Mouse (Mus musculus) kidney, embryonic 15.5 days (tissue): ENCODE measurements around the gene Entpd5. TPM values are rescaled to one million over a fixed set of nuclear protein-coding genes. Genes with fewer than 3 reads are reported as not detected.
A peak's percentile ranks its signal among the peaks of the same experiment; 100 is the strongest.

Experiments used
- ATAC-seq: fragments of 200-750 bp; cut with Nextera tagmentation; replicated peaks from 2 replicates; pipeline ENCODE4 v1.8.0; 2017; ENCODE audit warnings: moderate TSS enrichment; ENCODE audit not compliant: low FRiP score
- H3K27ac ChIP-seq: fragments of 300-500 bp; sonication (generic); 2 replicates; pipeline ENCODE4 v1.5.1; 2015; ENCODE audit warnings: mild to moderate bottlenecking, inconsistent platforms
- H3K27me3 ChIP-seq: fragments of 300-500 bp; sonication (generic); 2 replicates; pipeline ENCODE4 v1.6.1; 2015; ENCODE audit warnings: inconsistent platforms
- H3K36me3 ChIP-seq: fragments of 300-500 bp; sonication (generic); 2 replicates; pipeline ENCODE4 v1.6.1; 2015; ENCODE audit warnings: inconsistent platforms
- H3K4me1 ChIP-seq: fragments of 300-500 bp; sonication (generic); 2 replicates; pipeline ENCODE4 v1.6.1; 2015; ENCODE audit warnings: inconsistent platforms
- H3K4me2 ChIP-seq: fragments of 300-500 bp; sonication (generic); 2 replicates; pipeline ENCODE4 v1.6.1; 2015; ENCODE audit warnings: moderate library complexity, mild to moderate bottlenecking, inconsistent platforms
- H3K4me3 ChIP-seq: fragments of 300-500 bp; sonication (generic); replicated peaks from 2 replicates; pipeline ENCODE4 v1.5.1; 2015; ENCODE audit warnings: mild to moderate bottlenecking, inconsistent platforms
- H3K9ac ChIP-seq: fragments of 300-500 bp; sonication (generic); 2 replicates; pipeline ENCODE4 v1.6.1; 2015; ENCODE audit warnings: mild to moderate bottlenecking, inconsistent platforms
- H3K9me3 ChIP-seq: fragments of 300-500 bp; sonication (generic); replicated peaks from 2 replicates; pipeline ENCODE4 v1.6.1; 2016; ENCODE audit warnings: inconsistent platforms
- WGBS: fragments of 180-500 bp; shearing (Covaris S2); methylation state at CpG from one replicate; pipeline ENCODE4 v1.1.7; 2015; ENCODE audit warnings: mixed read lengths; 5-methylcytosine and 5-hydroxymethylcytosine counted together
- polyA plus RNA-seq: library from polyadenylated mRNA; unstranded; fragments of >200 nt; fragmentation: Nextera tagmentation; extraction: Ambion mirVana; gene quantifications from 2 replicates; pipeline ENCODE4 v1.2.1, GENCODE M21; 2015

Entpd5 gene
- 36.8 and 38.0 TPM in 2 replicates for polyA plus RNA-seq

DNA sequence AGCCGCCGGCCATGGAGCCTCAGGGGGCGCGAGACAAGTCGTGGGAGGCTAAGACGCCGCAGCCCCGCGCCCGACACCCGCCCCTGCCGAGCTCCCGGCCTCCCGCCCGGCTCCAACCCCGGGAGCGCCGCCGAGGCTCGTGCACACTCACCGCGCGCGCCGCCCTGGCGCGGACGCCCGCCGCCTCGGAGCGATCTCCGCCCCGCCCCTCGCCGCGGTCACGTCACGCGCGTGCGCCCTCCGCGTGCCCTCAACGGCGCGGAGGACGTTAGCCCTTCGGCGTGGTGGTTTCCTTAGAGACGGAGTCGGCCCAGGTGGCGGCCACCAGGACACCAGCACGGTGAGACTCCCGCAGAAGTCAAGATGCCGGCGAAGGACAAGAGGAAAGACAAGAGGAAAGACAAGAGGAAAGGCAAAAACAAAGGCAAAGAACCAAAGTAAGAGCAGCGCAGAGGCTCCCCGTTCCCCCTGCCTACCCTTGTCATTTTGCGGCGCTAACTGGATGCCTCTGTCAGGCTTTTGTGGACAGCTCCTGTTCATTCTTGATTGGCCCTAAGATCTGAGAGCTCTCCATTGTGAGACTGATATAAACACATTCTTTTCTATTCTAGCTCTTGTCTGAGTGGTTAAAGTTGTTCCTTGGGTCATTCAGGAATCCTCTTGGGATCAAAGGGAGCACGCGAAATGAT, at the start of gene Entpd5, which contains the start of gene Bbof1:
Gene Entpd5 (minus strand): TSS at position 211 of the 689 bp plus-strand sequence.
Gene Bbof1 (plus strand): TSS at position 253 of the 689 bp plus-strand sequence.
- peak; percentile 93 for ATAC-seq

GRCm38 (mm10) chr12:84456911-84457310, 48.1 kb upstream of the Entpd5 start:
- no peak overlapping the region for H3K9ac ChIP-seq
- no peaks in the 10 kb centered on the region for H3K9me3 ChIP-seq
- peaks cover 11% of the 10 kb centered on the region for H3K4me1 ChIP-seq
- no peaks in the 10 kb centered on the region for H3K27me3 ChIP-seq
- no peak overlapping the region for H3K4me2 ChIP-seq
- WGBS: 94% methylated on average over 3 of the region's 3 CpGs
- H3K27ac ChIP-seq: no peak overlapping the region
- H3K4me3 ChIP-seq: no peak overlapping the region
- no peak for ATAC-seq
- peaks cover 42% of the 10 kb centered on the region for H3K36me3 ChIP-seq

More for the DNA sequence above, at the start of gene Entpd5, which contains the start of gene Bbof1:
- H3K27me3 ChIP-seq: no peaks in the 10 kb centered on the region
- H3K4me1 ChIP-seq: peaks cover 13% of the 10 kb centered on the region
- H3K9me3 ChIP-seq: no peaks in the 10 kb centered on the region
- H3K4me2 ChIP-seq: peak within 1 kb of the TSS; percentile 95
- no peaks in the 10 kb centered on the region for H3K36me3 ChIP-seq
- WGBS: 2% methylated on average over 61 of the region's 63 CpGs
- H3K27ac ChIP-seq: peak within 1 kb of the TSS; percentile 84
- peak within 1 kb of the TSS; percentile 76 for H3K4me3 ChIP-seq
- H3K9ac ChIP-seq: peak within 1 kb of the TSS; percentile 73

- Histone ChIP-seq H3K9ac (peak overlapping the region; percentile 59), H3K27me3 (no peaks in the 10 kb centered on the region), H3K36me3 (peaks cover 1% of the 10 kb centered on the region), H3K4me2 (peak overlapping the region; percentile 91), H3K4me3 (peak overlapping the region; percentile 75), H3K9me3 (no peaks in the 10 kb centered on the region), H3K27ac (peak overlapping the region; percentile 69), H3K4me1 (peaks cover 21% of the 10 kb centered on the region)
- ATAC-seq: no peak
- 2% methylated on average over 11 of the region's 11 CpGs for WGBS
Observed at GRCm38 (mm10) chr12:84451801-84452200, 43.0 kb upstream of the Entpd5 start.

DNA sequence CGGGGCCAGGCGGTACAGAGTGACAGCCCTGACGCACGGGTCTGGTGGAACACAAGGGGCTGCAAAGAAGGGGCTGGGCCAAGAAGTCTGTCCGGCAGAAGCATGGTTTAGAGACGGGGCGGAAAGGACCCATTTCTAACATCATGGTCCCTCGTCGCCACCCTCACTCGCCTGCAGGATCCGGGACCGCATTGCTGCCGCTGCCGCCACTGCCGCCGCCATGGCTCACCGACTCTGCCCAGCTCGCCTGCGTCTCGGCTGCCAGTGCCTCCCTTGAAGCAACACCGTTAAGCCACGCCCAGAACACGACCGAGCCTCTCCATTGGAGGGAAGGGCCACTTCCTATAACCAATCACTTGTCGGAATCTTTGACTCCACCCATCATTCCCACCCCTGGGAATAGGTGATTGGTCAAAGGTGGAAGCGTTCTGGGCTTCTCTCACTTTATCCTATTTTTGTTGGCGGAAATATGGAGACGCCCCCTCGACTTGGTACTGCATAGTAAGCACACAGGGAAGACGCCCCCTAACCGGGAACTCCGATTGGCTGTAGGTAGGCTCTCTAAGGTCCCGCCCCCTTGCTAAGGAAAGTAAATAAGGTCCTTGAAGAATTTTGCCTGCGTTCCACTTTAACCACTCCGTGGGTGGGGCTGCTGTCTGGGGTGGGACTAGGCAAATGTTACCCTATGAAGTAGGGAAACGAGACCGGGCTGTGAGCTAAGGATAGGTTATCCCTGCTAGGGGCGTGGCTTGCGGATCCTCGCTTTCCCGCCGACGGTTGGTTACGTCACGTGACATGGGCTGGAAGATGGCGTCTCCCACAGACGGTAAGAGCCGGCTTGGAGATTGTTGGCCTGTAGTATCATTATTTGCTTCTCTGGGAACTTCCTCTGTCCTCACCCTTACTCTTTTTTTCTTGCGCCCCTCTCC, 42.2 kb upstream of the Entpd5 start, which contains the start of the genes Aldh6a1 and Lin52:
Gene Aldh6a1 (minus strand): TSS at position 287 of the 929 bp plus-strand sequence.
Gene Lin52 (plus strand): TSS at position 705 of the 929 bp plus-strand sequence.
- no peaks in the 10 kb centered on the region for H3K27me3 ChIP-seq
- H3K4me1 ChIP-seq: peaks cover 21% of the 10 kb centered on the region
- peak within 1 kb of the TSS; percentile 75 for H3K4me3 ChIP-seq
- H3K9me3 ChIP-seq: no peaks in the 10 kb centered on the region
- under 1% methylated on average over 49 of the region's 49 CpGs for WGBS
- H3K36me3 ChIP-seq: no peaks in the 10 kb centered on the region
- peak; percentile 99 for ATAC-seq
- H3K27ac ChIP-seq: peak within 1 kb of the TSS; percentile 83
- peak within 1 kb of the TSS; percentile 91 for H3K4me2 ChIP-seq
- H3K9ac ChIP-seq: peak within 1 kb of the TSS; percentile 59

- peak overlapping the region; percentile 50 for H3K9ac ChIP-seq
- peak; percentile 6; the same call in 1 of the 2 replicates for ATAC-seq
Observed at GRCm38 (mm10) chr12:84450351-84450717, 41.5 kb upstream of the Entpd5 start.

DNA sequence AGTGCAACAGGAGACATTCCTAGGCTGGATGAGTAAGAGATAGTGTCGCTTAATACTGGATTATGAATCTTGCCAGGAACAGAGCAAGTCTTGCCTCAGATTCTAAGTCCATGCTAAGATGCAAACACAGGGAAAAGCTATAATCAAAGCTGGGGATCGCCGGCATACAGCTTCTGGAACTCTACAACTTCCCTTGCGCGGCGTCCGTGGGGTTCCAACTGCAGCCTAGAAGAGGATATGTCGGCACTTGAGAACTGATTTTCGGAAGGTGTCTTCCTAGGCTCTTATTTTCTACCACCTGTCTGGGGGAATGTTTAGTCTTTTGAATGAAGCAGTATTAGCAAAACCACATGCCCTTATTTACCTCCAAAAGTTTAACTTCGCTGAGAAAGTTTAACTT, 41.1 kb upstream of the Entpd5 start:
- Histone ChIP-seq H3K27ac (peak overlapping the region; percentile 83; the same call in 1 of the 2 replicates), H3K9ac (no peak overlapping the region)
- ATAC-seq: no peak

More at GRCm38 (mm10) chr12:84450351-84450717, 41.5 kb upstream of the Entpd5 start:
- Histone ChIP-seq H3K4me1 (peaks cover 21% of the 10 kb centered on the region), H3K9me3 (no peaks in the 10 kb centered on the region), H3K4me2 (peak overlapping the region; percentile 91), H3K36me3 (no peaks in the 10 kb centered on the region), H3K27me3 (no peaks in the 10 kb centered on the region), H3K27ac (peak overlapping the region; percentile 83), H3K4me3 (peak overlapping the region; percentile 75)
- WGBS: 1% methylated on average over 6 of the region's 6 CpGs

GRCm38 (mm10) chr12:84448181-84448580, 39.4 kb upstream of the Entpd5 start:
- no peak for ATAC-seq
- 0 out of 2 replicates have a peak overlapping the region, but pooled peaks have one; percentile 20 for H3K27ac ChIP-seq
- no peaks in the 10 kb centered on the region for H3K36me3 ChIP-seq
- no peak overlapping the region for H3K4me2 ChIP-seq
- H3K9me3 ChIP-seq: no peaks in the 10 kb centered on the region
- no peak overlapping the region for H3K4me3 ChIP-seq
- 78% methylated on average over 6 of the region's 6 CpGs for WGBS
- no peaks in the 10 kb centered on the region for H3K27me3 ChIP-seq
- H3K9ac ChIP-seq: no peak overlapping the region
- H3K4me1 ChIP-seq: peaks cover 21% of the 10 kb centered on the region

More for the DNA sequence above, 41.1 kb upstream of the Entpd5 start:
- peak overlapping the region; percentile 91 for H3K4me2 ChIP-seq
- no peaks in the 10 kb centered on the region for H3K9me3 ChIP-seq
- no peaks in the 10 kb centered on the region for H3K36me3 ChIP-seq
- H3K4me3 ChIP-seq: peak overlapping the region; percentile 75
- H3K27me3 ChIP-seq: no peaks in the 10 kb centered on the region
- H3K4me1 ChIP-seq: peaks cover 21% of the 10 kb centered on the region
- WGBS: 47% methylated on average over 10 of the region's 10 CpGs

DNA sequence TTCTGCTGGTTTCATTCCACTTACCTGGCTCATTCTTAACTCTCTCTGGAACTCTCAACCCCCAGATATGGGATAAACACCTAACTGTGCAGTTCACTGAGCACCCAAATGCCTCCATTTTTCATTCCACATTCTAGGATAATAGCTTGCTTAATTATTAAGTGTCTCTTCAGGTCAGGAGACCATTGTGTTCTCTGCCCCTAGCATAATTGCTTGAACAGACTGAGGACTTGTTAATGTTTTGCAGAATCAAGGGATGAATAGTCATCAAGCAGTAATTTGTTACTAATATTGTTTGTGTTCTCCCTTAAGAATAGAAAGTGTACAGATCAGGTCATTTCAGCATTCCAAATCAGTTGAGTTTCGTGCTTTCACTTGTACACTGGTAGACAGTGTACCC, 38.6 kb upstream of the Entpd5 start:
- Histone ChIP-seq H3K4me2 (no peak overlapping the region), H3K36me3 (no peaks in the 10 kb centered on the region), H3K4me3 (no peak overlapping the region), H3K27ac (no peak overlapping the region), H3K4me1 (peaks cover 16% of the 10 kb centered on the region), H3K9ac (no peak overlapping the region), H3K9me3 (no peaks in the 10 kb centered on the region), H3K27me3 (no peaks in the 10 kb centered on the region)
- ATAC-seq: no peak
- WGBS: 74% methylated on average over 1 of the region's 1 CpGs

- H3K27me3 ChIP-seq: no peaks in the 10 kb centered on the region
- no peak for ATAC-seq
- no peaks in the 10 kb centered on the region for H3K4me1 ChIP-seq
- H3K36me3 ChIP-seq: peaks cover 6% of the 10 kb centered on the region; the same call in 1 of the 2 replicates
- 70% methylated on average over 4 of the region's 4 CpGs for WGBS
- no peak overlapping the region for H3K27ac ChIP-seq
- no peak overlapping the region for H3K9ac ChIP-seq
- no peak overlapping the region for H3K4me3 ChIP-seq
- no peak overlapping the region for H3K4me2 ChIP-seq
- H3K9me3 ChIP-seq: no peaks in the 10 kb centered on the region
Observed at GRCm38 (mm10) chr12:84442526-84442925, 33.7 kb upstream of the Entpd5 start.

- Histone ChIP-seq H3K27ac (no peak overlapping the region), H3K4me1 (no peaks in the 10 kb centered on the region), H3K9ac (no peak overlapping the region), H3K27me3 (no peaks in the 10 kb centered on the region), H3K4me3 (no peak overlapping the region), H3K9me3 (no peaks in the 10 kb centered on the region), H3K36me3 (peaks cover 10% of the 10 kb centered on the region), H3K4me2 (no peak overlapping the region)
- WGBS: 52% methylated on average over 2 of the region's 2 CpGs
- no peak for ATAC-seq
Observed at GRCm38 (mm10) chr12:84438697-84439096, 29.9 kb upstream of the Entpd5 start.

DNA sequence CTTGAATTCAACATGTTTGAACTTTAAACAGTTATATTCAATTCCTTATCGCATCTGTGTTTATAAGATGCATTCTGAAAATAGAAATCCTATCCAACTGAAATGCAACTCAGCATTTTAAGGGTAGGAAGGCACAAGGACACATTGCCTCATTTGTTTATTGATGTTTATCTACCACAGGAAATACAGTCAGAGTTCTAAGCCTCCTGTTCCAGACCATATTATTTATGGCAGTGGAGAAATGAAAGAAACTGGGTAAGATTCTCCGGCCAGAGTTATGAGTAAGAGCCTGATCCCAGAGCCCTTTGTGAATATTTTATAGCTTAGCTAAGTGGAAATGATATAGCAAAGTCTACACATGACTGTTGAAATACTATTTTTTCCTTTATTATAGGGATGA, 21.0 kb upstream of the Entpd5 start:
- Histone ChIP-seq H3K27me3 (no peaks in the 10 kb centered on the region), H3K4me3 (no peak overlapping the region), H3K36me3 (peaks cover 19% of the 10 kb centered on the region; the same call in 1 of the 2 replicates), H3K9me3 (no peaks in the 10 kb centered on the region), H3K4me1 (no peaks in the 10 kb centered on the region), H3K4me2 (no peak overlapping the region), H3K9ac (no peak overlapping the region), H3K27ac (no peak overlapping the region)
- 83% methylated on average over 2 of the region's 2 CpGs for WGBS
- ATAC-seq: no peak
